Mouse (Mus musculus): Measurements from ENCODE around the gene Kera. TPM values are rescaled to one million over a fixed set of nuclear protein-coding genes. Genes with fewer than 3 reads are reported as not detected.

Kera gene
- polyA plus RNA-seq, 2 experiments from 2014 or later, result not detected

Other genes with a start within 250 kb of the Kera start
- gene Dcn, start 127.3 kb upstream of the Kera start, polyA plus RNA-seq (2017; shearing (Covaris generic)), result not detected
- not detected for gene Lum, start 41.8 kb upstream of the Kera start, polyA plus RNA-seq (2017; shearing (Covaris generic))
- not detected for gene Epyc, start 37.2 kb downstream of the Kera start, polyA plus RNA-seq (2017; shearing (Covaris generic))
- not detected for gene Ccer1, start 86.2 kb downstream of the Kera start, polyA plus RNA-seq (2017; shearing (Covaris generic))
- gene C030005K15Rik, start 119.9 kb downstream of the Kera start, polyA plus RNA-seq (2017; shearing (Covaris generic)), result not detected